In genomic region chr5:100005896-100006295, GRCm38 (mm10) we compare ENCODE assay signal across 26 mouse cellular contexts. TPM values are rescaled to one million over a fixed set of nuclear protein-coding genes. Genes with fewer than 3 reads are reported as not detected.
DNase-seq lines count a peak whose midpoint lies in the region; ATAC-seq and TF ChIP-seq lines count a peak whose summit lies in the region.
"Had no signal": no experiment of that assay in that cellular context is flagged by ENCODE, and none has a peak within 500 bp of the region (broad histone marks: within the 10 kb centered on the region; RNA-seq: fewer than 3 reads in every experiment).

No protein-coding gene starts in this region.

- TF ChIP-seq EP300 in liver, postnatal 0 days (IDR thresholded peaks at IDR 0.05; ENCODE audit: low read depth) = no peak

- intact Hi-C loops in heart, postnatal 14 days (cut with DNase I) = no loop called here

- H3K36me3 ChIP-seq in heart, embryonic 13.5 days = no peaks in the 10 kb centered on the region
- H3K36me3 ChIP-seq in liver, embryonic 12.5 days = no peaks in the 10 kb centered on the region
- no peaks in the 10 kb centered on the region for H3K36me3 ChIP-seq in liver, postnatal 0 days (replicated peaks; ENCODE audit: insufficient read depth, low read length)
- no peaks in the 10 kb centered on the region for H3K36me3 ChIP-seq in liver, embryonic 16.5 days (ENCODE audit: control insufficient read depth, insufficient read depth)
- no peaks in the 10 kb centered on the region for H3K36me3 ChIP-seq in kidney, embryonic 16.5 days (ENCODE audit: insufficient read depth, low read length)
- H3K36me3 ChIP-seq: embryonic facial prominence, embryonic 10.5 days; forebrain, embryonic 10.5 days; limb, embryonic 12.5 days; midbrain, embryonic 12.5 days; neural tube, embryonic 15.5 days had no signal

- no peak for TF ChIP-seq CTCF in liver, postnatal 0 days (IDR thresholded peaks at IDR 0.05; ENCODE audit: low read depth)

- peaks cover 25% of the 10 kb centered on the region for H3K4me1 ChIP-seq in heart, embryonic 13.5 days
- H3K4me1 ChIP-seq in liver, embryonic 12.5 days = peaks cover 37% of the 10 kb centered on the region
- peaks cover 8% of the 10 kb centered on the region for H3K4me1 ChIP-seq in liver, postnatal 0 days (ENCODE audit: insufficient read depth)
- peaks cover 21% of the 10 kb centered on the region for H3K4me1 ChIP-seq in liver, embryonic 16.5 days (ENCODE audit: control insufficient read depth, low read depth, low read length)
- no peaks in the 10 kb centered on the region for H3K4me1 ChIP-seq in kidney, embryonic 16.5 days (ENCODE audit: insufficient read depth, low read length)
- H3K4me1 ChIP-seq: limb, embryonic 12.5 days; midbrain, embryonic 12.5 days; neural tube, embryonic 15.5 days had no signal

- no peak for DNase-seq in heart, postnatal 14 days
- DNase-seq in liver, postnatal 0 days = no peak
- no peak for DNase-seq in gastrocnemius, postnatal 10 days
- DNase-seq: cerebellum, adult 11 months; cerebellum, adult 9-11 months; gastrocnemius, postnatal 25 days; kidney, adult 9 months; kidney, postnatal 25 days; lung, adult 2 months; lung, postnatal 14 days; thymus, postnatal 36 days had no signal

- no peak overlapping the region for H3K9ac ChIP-seq in heart, embryonic 13.5 days
- H3K9ac ChIP-seq in liver, embryonic 12.5 days = no peak overlapping the region
- no peak overlapping the region for H3K9ac ChIP-seq in liver, postnatal 0 days (replicated peaks)
- no peak overlapping the region for H3K9ac ChIP-seq in liver, embryonic 16.5 days (ENCODE audit: low read depth, low read length)
- no peak overlapping the region for H3K9ac ChIP-seq in kidney, embryonic 16.5 days (replicated peaks; ENCODE audit: low read length)
- H3K9ac ChIP-seq: hindbrain, embryonic 14.5 days; limb, embryonic 12.5 days; midbrain, embryonic 12.5 days; neural tube, embryonic 15.5 days had no signal

- no peak for ATAC-seq in heart, embryonic 13.5 days (ENCODE audit: extremely low read depth, insufficient number of reproducible peaks, low FRiP score, low TSS enrichment)
- ATAC-seq in liver, embryonic 12.5 days = no peak
- ATAC-seq in liver, postnatal 0 days = no peak
- no peak for ATAC-seq in liver, embryonic 16.5 days (ENCODE audit: low read depth)
- ATAC-seq in megakaryocyte, adult 5-6 weeks (ENCODE audit: poor library complexity, severe bottlenecking) = no peak
- no peak for ATAC-seq in kidney, embryonic 16.5 days (ENCODE audit: low FRiP score, low TSS enrichment)
- ATAC-seq: CD4-positive, CD25-positive, alpha-beta regulatory T cell, adult 4 months; forebrain, embryonic 16.5 days; inflammation-experienced regulatory T-cells, adult 6 months had no signal

- no peaks in the 10 kb centered on the region for H3K9me3 ChIP-seq in heart, embryonic 13.5 days
- H3K9me3 ChIP-seq in liver, embryonic 12.5 days (replicated peaks) = no peaks in the 10 kb centered on the region
- no peaks in the 10 kb centered on the region for H3K9me3 ChIP-seq in liver, postnatal 0 days (ENCODE audit: low read length)
- no peaks in the 10 kb centered on the region for H3K9me3 ChIP-seq in liver, embryonic 16.5 days (replicated peaks; ENCODE audit: control insufficient read depth, low read length)
- no peaks in the 10 kb centered on the region for H3K9me3 ChIP-seq in kidney, embryonic 16.5 days (ENCODE audit: low read length)
- H3K9me3 ChIP-seq: embryonic facial prominence, embryonic 10.5 days; forebrain, embryonic 10.5 days; limb, embryonic 12.5 days; midbrain, embryonic 12.5 days; neural tube, embryonic 15.5 days had no signal

- H3K27ac ChIP-seq in heart, embryonic 13.5 days (replicated peaks) = 0 out of 2 replicates have a peak overlapping the region, but pooled peaks have one; percentile 16
- H3K27ac ChIP-seq in liver, embryonic 12.5 days = peak overlapping the region; percentile 58
- H3K27ac ChIP-seq in liver, postnatal 0 days (ENCODE audit: low read depth) = no peak overlapping the region
- 0 out of 2 replicates have a peak overlapping the region, but pooled peaks have one; percentile 27 for H3K27ac ChIP-seq in liver, embryonic 16.5 days (ENCODE audit: low read length)
- no peak overlapping the region for H3K27ac ChIP-seq in kidney, embryonic 16.5 days (ENCODE audit: low read length)
- H3K27ac ChIP-seq: embryonic facial prominence, embryonic 10.5 days; forebrain, embryonic 10.5 days; hindbrain, embryonic 14.5 days; layer of hippocampus, adult 2 months; limb, embryonic 12.5 days; midbrain, embryonic 12.5 days; neural tube, embryonic 15.5 days had no signal

- H3K4me3 ChIP-seq in heart, embryonic 13.5 days = no peak overlapping the region
- H3K4me3 ChIP-seq in liver, embryonic 12.5 days = no peak overlapping the region
- no peak overlapping the region for H3K4me3 ChIP-seq in liver, postnatal 0 days (ENCODE audit: low read depth, low read length)
- no peak overlapping the region for H3K4me3 ChIP-seq in liver, embryonic 16.5 days (ENCODE audit: low read depth, low read length)
- no peak overlapping the region for H3K4me3 ChIP-seq in kidney, embryonic 16.5 days (ENCODE audit: low read length)
- H3K4me3 ChIP-seq: embryonic facial prominence, embryonic 10.5 days; forebrain, embryonic 10.5 days; layer of hippocampus, adult 2 months; limb, embryonic 12.5 days; midbrain, embryonic 12.5 days; neural tube, embryonic 15.5 days had no signal

- H3K4me2 ChIP-seq in heart, embryonic 13.5 days = no peak overlapping the region
- peak overlapping the region; percentile 31 for H3K4me2 ChIP-seq in liver, embryonic 12.5 days
- H3K4me2 ChIP-seq in liver, postnatal 0 days (ENCODE audit: low read depth, low read length) = no peak overlapping the region
- 0 out of 2 replicates have a peak overlapping the region, but pooled peaks have one; percentile 26 for H3K4me2 ChIP-seq in liver, embryonic 16.5 days (ENCODE audit: low read depth, low read length)
- H3K4me2 ChIP-seq in kidney, embryonic 16.5 days (replicated peaks; ENCODE audit: low read depth, low read length) = no peak overlapping the region
- H3K4me2 ChIP-seq: hindbrain, embryonic 14.5 days; limb, embryonic 12.5 days; midbrain, embryonic 12.5 days; neural tube, embryonic 15.5 days had no signal

- 62% methylated on average over 6 of the region's 6 CpGs for WGBS in heart, embryonic 13.5 days
- WGBS in liver, embryonic 12.5 days (ENCODE audit: insufficient replicate concordance) = 71% methylated on average over 6 of the region's 6 CpGs
- WGBS in liver, postnatal 0 days (ENCODE audit: insufficient replicate concordance) = 74% methylated on average over 6 of the region's 6 CpGs
- 64% methylated on average over 6 of the region's 6 CpGs for WGBS in liver, embryonic 16.5 days (ENCODE audit: insufficient replicate concordance)
- 84% methylated on average over 6 of the region's 6 CpGs for WGBS in kidney, embryonic 16.5 days

- 0 out of 2 replicates have a peak, but pooled peaks cover 3% of the 10 kb centered on the region for H3K27me3 ChIP-seq in heart, embryonic 13.5 days (replicated peaks)
- no peaks in the 10 kb centered on the region; the same call in 1 of the 2 replicates for H3K27me3 ChIP-seq in liver, embryonic 12.5 days (replicated peaks)
- H3K27me3 ChIP-seq in liver, postnatal 0 days (ENCODE audit: insufficient read depth, low read length) = no peaks in the 10 kb centered on the region
- no peaks in the 10 kb centered on the region for H3K27me3 ChIP-seq in liver, embryonic 16.5 days (ENCODE audit: control insufficient read depth, insufficient read depth, low read depth, low read length)
- no peaks in the 10 kb centered on the region for H3K27me3 ChIP-seq in kidney, embryonic 16.5 days (ENCODE audit: insufficient read depth, low read length)
- H3K27me3 ChIP-seq: limb, embryonic 12.5 days; midbrain, embryonic 12.5 days; neural tube, embryonic 15.5 days had no signal

RNA-seq across cellular contexts. Expression of gene 4930524J08Rik, which starts 27.0 kb away (rescaled TPM):
- 1.1 and 1.7 TPM in 2 replicates for polyA plus RNA-seq in heart, embryonic 13.5 days (2015; fragmentation: Nextera tagmentation; extraction: Ambion mirVana)
- 1 to 10 TPM in 1 of 2 experiments, under 1 TPM in 1; 0.50 to 1.5 TPM for total RNA-seq in heart, postnatal 14 days (2021)
- 0.71 and 2.0 TPM in 2 replicates for polyA plus RNA-seq in liver, embryonic 12.5 days (2016; fragmentation: Nextera tagmentation; extraction: Ambion mirVana)
- polyA plus RNA-seq in liver, postnatal 0 days (2015; fragmentation: Nextera tagmentation; extraction: Ambion mirVana) = 0.96 and 1.4 TPM in 2 replicates
- 0.40 and 0.48 TPM in 2 replicates for polyA plus RNA-seq in liver, embryonic 16.5 days (2015; fragmentation: Nextera tagmentation; extraction: Ambion mirVana)
- 0.51 and 2.3 TPM in 2 replicates for total RNA-seq in megakaryocyte, adult 5-6 weeks (2015)
- 0.44 and 1.7 TPM in 2 replicates for total RNA-seq in megakaryocyte, adult 5-6 weeks (2017)
- 1.5 and 2.0 TPM in 2 replicates for polyA plus RNA-seq in kidney, embryonic 16.5 days (2015; fragmentation: Nextera tagmentation; extraction: Ambion mirVana)
- 1 to 10 TPM; 1.1 to 1.2 TPM for total RNA-seq in gastrocnemius, postnatal 10 days (2021)
- polyA plus RNA-seq: CD4-positive, CD25-positive, alpha-beta regulatory T cell, adult 4 months; inflammation-experienced regulatory T-cells, adult 6 months had no signal

RNA-seq across cellular contexts. Expression of gene Hnrnpd, which starts 27.2 kb away (rescaled TPM):
- 106 and 107 TPM in 2 replicates for polyA plus RNA-seq in heart, embryonic 13.5 days (2015; fragmentation: Nextera tagmentation; extraction: Ambion mirVana)
- 100 to 1,000 TPM in 1 of 2 experiments, 10 to 100 TPM in 1; 93.8 to 101 TPM for total RNA-seq in heart, postnatal 14 days (2021)
- polyA plus RNA-seq in liver, embryonic 12.5 days (2016; fragmentation: Nextera tagmentation; extraction: Ambion mirVana) = 245 and 254 TPM in 2 replicates
- polyA plus RNA-seq in liver, postnatal 0 days (2015; fragmentation: Nextera tagmentation; extraction: Ambion mirVana) = 38.1 and 45.4 TPM in 2 replicates
- 18.0 and 18.5 TPM in 2 replicates for polyA plus RNA-seq in liver, embryonic 16.5 days (2015; fragmentation: Nextera tagmentation; extraction: Ambion mirVana)
- total RNA-seq in megakaryocyte, adult 5-6 weeks (2015) = 268 and 281 TPM in 2 replicates
- total RNA-seq in megakaryocyte, adult 5-6 weeks (2017) = 99.0 and 176 TPM in 2 replicates
- 57.2 and 84.8 TPM in 2 replicates for polyA plus RNA-seq in kidney, embryonic 16.5 days (2015; fragmentation: Nextera tagmentation; extraction: Ambion mirVana)
- 100 to 1,000 TPM; 129 to 153 TPM for total RNA-seq in gastrocnemius, postnatal 10 days (2021)

RNA-seq across cellular contexts. Expression of gene Hnrnpdl, which starts 33.6 kb away (rescaled TPM):
- 94.0 and 97.4 TPM in 2 replicates for polyA plus RNA-seq in heart, embryonic 13.5 days (2015; fragmentation: Nextera tagmentation; extraction: Ambion mirVana)
- 10 to 100 TPM; 60.9 to 70.1 TPM for total RNA-seq in heart, postnatal 14 days (2021)
- 88.2 and 90.9 TPM in 2 replicates for polyA plus RNA-seq in liver, embryonic 12.5 days (2016; fragmentation: Nextera tagmentation; extraction: Ambion mirVana)
- polyA plus RNA-seq in liver, postnatal 0 days (2015; fragmentation: Nextera tagmentation; extraction: Ambion mirVana) = 32.6 and 33.3 TPM in 2 replicates
- 37.8 and 40.5 TPM in 2 replicates for polyA plus RNA-seq in liver, embryonic 16.5 days (2015; fragmentation: Nextera tagmentation; extraction: Ambion mirVana)
- 196 and 214 TPM in 2 replicates for total RNA-seq in megakaryocyte, adult 5-6 weeks (2015)
- total RNA-seq in megakaryocyte, adult 5-6 weeks (2017) = 356 and 360 TPM in 2 replicates
- 153 and 162 TPM in 2 replicates for polyA plus RNA-seq in kidney, embryonic 16.5 days (2015; fragmentation: Nextera tagmentation; extraction: Ambion mirVana)
- total RNA-seq in gastrocnemius, postnatal 10 days (2021) = 100 to 1,000 TPM in 1 of 2 experiments, 10 to 100 TPM in 1; 92.8 to 105 TPM

RNA-seq across cellular contexts. Expression of gene Enoph1, which starts 33.9 kb away (rescaled TPM):
- 26.0 and 26.7 TPM in 2 replicates for polyA plus RNA-seq in heart, embryonic 13.5 days (2015; fragmentation: Nextera tagmentation; extraction: Ambion mirVana)
- total RNA-seq in heart, postnatal 14 days (2021) = 1 to 10 TPM; 9.2 to 9.5 TPM
- polyA plus RNA-seq in liver, embryonic 12.5 days (2016; fragmentation: Nextera tagmentation; extraction: Ambion mirVana) = 30.7 and 33.8 TPM in 2 replicates
- 9.2 and 10.6 TPM in 2 replicates for polyA plus RNA-seq in liver, postnatal 0 days (2015; fragmentation: Nextera tagmentation; extraction: Ambion mirVana)
- polyA plus RNA-seq in liver, embryonic 16.5 days (2015; fragmentation: Nextera tagmentation; extraction: Ambion mirVana) = 14.0 and 15.5 TPM in 2 replicates
- total RNA-seq in megakaryocyte, adult 5-6 weeks (2015) = 32.5 and 35.1 TPM in 2 replicates
- 35.4 and 36.5 TPM in 2 replicates for total RNA-seq in megakaryocyte, adult 5-6 weeks (2017)
- polyA plus RNA-seq in kidney, embryonic 16.5 days (2015; fragmentation: Nextera tagmentation; extraction: Ambion mirVana) = 47.7 and 52.1 TPM in 2 replicates
- total RNA-seq in gastrocnemius, postnatal 10 days (2021) = 10 to 100 TPM in 1 of 2 experiments, 1 to 10 TPM in 1; 9.0 to 10.5 TPM

Comparison
In these comparisons a context has a peak if more than half of its experiments do, and no peak if none do; other contexts are left out.
1. H3K27ac ChIP-seq: peak in heart, embryonic 13.5 days (single experiment), liver, embryonic 12.5 days (single experiment) and liver, embryonic 16.5 days (single experiment); none in liver, postnatal 0 days (single experiment) and kidney, embryonic 16.5 days (single experiment).
2. H3K4me2 ChIP-seq: peak in liver, embryonic 12.5 days (single experiment) and liver, embryonic 16.5 days (single experiment); none in heart, embryonic 13.5 days (single experiment), liver, postnatal 0 days (single experiment) and kidney, embryonic 16.5 days (single experiment).